Mouse (Mus musculus): ENCODE measurements around the gene Bckdhb. TPM values are rescaled to one million over a fixed set of nuclear protein-coding genes. Genes with fewer than 3 reads are reported as not detected.

Gene Bckdhb
- 7.3 TPM for polyA plus RNA-seq (2017; shearing (Covaris generic))

DNA sequence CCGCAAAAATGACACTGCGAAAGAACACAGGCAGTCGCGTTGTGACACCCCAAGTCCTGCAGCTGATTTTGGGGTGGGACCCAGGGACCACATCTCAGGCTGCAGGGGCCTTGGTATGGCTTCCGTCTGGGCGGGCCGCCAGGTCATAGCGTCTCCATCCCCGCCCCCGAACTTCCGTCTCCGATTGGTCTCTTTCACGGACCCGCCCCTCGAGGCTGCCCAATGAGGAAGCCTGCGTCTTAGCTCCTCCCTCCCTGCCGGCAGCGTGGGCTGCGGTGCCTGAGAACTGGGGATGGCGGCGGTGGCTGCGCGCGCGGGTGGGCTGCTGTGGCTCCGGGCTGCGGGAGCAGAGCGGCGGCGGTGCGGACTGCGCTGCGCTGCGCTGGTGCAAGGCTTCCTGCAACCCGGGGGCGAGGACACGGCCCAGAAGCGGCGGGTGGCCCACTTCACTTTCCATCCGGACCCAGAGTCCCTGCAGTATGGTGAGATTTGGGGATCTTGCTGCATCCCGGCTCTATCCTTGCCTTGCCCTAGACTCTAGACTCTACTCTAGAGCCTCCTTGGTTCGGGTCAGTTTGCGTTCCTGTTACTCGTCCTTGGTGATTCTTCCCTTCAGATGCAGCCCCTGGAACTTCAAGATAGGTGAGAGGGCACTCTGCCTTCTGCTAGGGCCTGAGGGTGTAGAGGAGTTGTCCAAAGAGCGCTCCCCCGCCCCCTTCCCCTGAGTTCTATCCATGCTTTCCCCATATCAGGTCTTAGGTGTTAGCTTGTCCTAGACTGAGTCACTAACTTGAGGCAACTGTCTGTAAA is at the start of gene Bckdhb:
TSS of gene Bckdhb (plus strand) at position 268 of the 810 bp plus-strand sequence.

Other genes starting within 250 kb of the Bckdhb start
- gene Elovl4, start 118.9 kb upstream of the Bckdhb start, polyA plus RNA-seq (2017; shearing (Covaris generic)), result 0.33 TPM
- not detected for gene Ttk, start 90.5 kb upstream of the Bckdhb start, polyA plus RNA-seq (2017; shearing (Covaris generic))